Mouse (Mus musculus) Muller cell, postnatal 12 days (primary cell): ENCODE data around the gene Troap.

Experiments
- DNase-seq: peaks from one replicate; pipeline ENCODE4 v3.0.0-alpha.2; 2015; ENCODE audit errors: inconsistent ontology term

The Troap gene

GRCm38 (mm10) chr15:99085997-99086396 is 11.6 kb downstream of the Troap start:
- no peak for DNase-seq

- DNase-seq, result no peak
These were observed 13.1 kb downstream of the Troap start, which contains the start of gene C1ql4 for GRCm38 (mm10) chr15:99087253-99088075. Gene C1ql4, minus strand, starts transcription at chr15:99087817.

DNA sequence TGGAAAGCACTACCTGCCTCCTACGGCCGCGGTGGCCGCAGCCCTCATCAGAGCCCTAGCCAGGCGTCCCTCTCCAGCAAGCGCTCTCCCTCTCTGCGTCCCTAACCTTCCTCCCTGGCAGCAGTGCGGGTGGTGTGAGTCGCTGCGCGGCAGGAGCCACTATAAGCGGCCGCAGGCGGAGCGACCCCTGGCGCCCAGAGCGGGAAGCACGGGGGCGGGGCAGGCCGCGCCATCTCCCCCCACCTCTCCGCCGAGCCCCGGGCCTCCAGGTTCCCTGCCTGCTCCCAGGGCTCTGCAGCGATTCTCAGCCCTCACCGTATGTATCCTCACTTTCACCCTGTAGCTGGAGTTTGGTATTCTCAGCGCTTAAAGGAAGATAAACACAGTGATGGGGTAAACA is 13.9 kb downstream of the Troap start:
- peak; percentile 85 for DNase-seq

- no peak for DNase-seq
These were observed 14.7 kb downstream of the Troap start for GRCm38 (mm10) chr15:99089069-99089468.

GRCm38 (mm10) chr15:99092870-99093269 is 18.5 kb downstream of the Troap start, which contains the start of gene Dnajc22:
Gene Dnajc22, plus strand, starts transcription at chr15:99093170.
- no peak for DNase-seq

- DNase-seq, result peak; percentile 75
These were observed 19.2 kb downstream of the Troap start for GRCm38 (mm10) chr15:99093291-99094258.

GRCm38 (mm10) chr15:99094631-99095270 is 20.4 kb downstream of the Troap start:
- no peak for DNase-seq

DNA sequence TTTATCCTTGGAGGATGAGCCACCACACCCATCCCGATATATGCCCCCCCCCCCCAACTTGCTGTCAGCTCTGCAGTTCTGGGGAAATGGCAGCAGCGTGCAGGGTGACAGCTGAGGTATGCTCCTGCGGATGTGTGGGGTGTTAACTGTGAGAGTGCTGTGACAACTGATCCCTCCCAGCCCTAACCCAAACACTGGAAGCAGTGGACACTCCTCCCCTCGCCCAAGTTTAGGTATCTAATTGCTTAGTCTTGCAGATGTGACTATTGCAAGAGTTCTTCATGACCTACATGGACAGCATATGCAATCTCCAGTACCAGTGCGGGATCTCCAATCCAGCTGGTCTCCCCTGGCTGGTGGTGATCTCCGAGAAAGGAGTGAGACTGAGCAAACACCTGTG is 21.0 kb downstream of the Troap start:
- no peak for DNase-seq

- no peak for DNase-seq
These were observed 21.9 kb downstream of the Troap start for GRCm38 (mm10) chr15:99096061-99096793.

DNA sequence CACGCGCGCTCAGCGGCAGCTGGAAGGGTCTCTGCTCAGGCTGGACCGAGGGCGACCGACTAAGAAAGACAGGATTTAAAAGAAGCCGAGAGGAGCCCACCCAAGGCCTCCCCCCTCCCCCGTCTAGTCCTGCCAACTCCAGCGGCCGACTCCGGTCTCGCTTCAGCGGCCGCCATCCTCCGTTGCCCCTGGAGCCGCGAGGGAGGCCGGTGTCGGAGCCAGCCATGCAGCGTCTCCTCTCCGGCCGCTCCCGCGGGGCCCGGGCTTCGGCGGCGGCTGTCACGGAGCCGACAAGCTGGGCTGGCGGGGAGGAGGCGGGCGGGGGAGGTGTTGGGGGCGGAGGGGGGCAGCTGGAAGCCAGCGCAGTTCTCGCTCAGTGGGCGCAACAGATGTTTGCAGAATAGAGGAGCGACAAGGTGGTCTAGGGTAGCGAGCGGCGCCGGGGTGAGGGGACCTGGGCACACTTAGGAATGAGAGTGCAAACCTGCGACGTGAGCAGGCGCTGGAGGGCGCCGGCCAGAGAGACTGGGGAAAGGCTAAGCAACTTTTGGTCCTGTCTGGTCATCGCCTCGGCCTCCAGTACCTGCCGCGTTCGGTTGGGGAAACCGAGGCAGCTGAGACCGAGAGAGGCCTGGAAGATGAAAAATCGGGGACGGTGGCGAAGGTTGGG is 22.6 kb downstream of the Troap start:
- no peak for DNase-seq

- no peak for DNase-seq
These were observed 23.6 kb downstream of the Troap start for GRCm38 (mm10) chr15:99097840-99098492.

- no peak for DNase-seq
These were observed 24.1 kb downstream of the Troap start for GRCm38 (mm10) chr15:99098493-99098861.

DNA sequence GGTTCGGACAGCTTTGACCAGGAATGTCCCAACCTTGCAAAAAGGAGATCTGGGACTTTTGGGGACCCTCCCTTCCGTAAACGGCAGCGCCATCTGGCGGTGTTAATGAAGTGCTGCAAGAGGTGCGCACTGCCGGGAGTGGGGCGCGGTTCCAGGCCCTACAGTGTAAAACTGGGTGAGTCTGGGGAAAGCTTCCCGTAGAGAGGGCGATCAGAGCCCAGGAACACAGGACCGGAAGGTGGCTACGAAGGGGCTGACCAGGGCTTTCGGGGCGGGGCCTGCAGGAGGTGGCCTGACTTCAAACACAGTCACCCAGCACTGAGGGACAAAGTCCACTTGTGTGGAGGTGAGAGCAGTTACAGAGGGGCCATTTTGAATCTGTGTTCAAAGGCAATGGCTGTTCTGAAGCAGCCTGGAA is 24.8 kb downstream of the Troap start:
- peak; percentile 53 for DNase-seq

- DNase-seq, result no peak
These were observed 25.6 kb downstream of the Troap start for GRCm38 (mm10) chr15:99099984-99100383.

- no peak for DNase-seq
These were observed 30.9 kb downstream of the Troap start for GRCm38 (mm10) chr15:99105238-99105637.

DNA sequence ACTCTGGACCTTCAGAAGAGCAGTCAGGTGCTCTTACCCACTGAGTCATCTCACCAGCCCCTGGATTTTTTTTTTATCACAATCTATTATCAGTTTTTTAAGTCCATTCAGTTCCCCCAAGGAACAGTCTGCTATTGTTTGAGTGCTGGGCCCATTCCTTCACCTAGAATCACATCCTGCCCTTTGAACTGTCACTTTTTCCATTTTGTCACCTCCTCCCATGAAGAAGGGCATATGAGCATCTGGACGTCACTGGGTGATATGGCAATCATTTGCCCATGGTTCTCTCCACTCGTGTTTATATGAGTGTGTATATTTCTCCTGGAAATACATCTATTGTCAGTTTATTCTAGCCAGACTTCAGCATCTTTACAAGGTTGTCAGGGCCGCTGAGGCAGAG is 33.5 kb downstream of the Troap start:
- no peak for DNase-seq

- no peak for DNase-seq
These were observed 36.8 kb downstream of the Troap start for GRCm38 (mm10) chr15:99111139-99111538.

GRCm38 (mm10) chr15:99111809-99112208 is 37.4 kb downstream of the Troap start:
- DNase-seq, result no peak

DNA sequence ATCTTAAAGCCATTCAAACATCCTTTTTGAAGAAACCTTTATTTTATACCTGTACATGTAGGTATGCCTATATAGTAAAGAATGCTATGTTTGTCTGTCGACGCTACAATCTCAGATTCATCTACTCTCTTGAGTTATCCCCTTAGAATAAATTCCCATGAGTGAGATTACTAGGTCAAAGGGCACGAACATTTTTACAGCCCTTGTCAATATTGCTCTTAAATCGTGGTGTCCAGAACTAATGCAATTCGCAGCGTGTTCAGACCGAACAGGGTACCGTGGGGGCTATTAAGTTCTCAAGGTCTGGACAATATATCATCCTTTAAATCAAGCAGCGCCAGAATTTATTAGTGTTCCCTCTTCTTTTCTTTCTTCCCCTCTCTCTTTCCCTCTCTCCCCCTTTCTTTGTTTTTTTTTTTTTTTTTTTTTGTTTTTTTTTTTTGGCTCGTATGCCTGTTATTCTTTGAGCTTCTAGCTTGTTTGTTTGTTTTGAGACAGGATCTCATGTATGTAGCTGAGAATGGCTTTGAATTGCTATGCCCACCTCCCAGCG is 38.5 kb downstream of the Troap start:
- DNase-seq, result no peak
